In the genomic region with DNA sequence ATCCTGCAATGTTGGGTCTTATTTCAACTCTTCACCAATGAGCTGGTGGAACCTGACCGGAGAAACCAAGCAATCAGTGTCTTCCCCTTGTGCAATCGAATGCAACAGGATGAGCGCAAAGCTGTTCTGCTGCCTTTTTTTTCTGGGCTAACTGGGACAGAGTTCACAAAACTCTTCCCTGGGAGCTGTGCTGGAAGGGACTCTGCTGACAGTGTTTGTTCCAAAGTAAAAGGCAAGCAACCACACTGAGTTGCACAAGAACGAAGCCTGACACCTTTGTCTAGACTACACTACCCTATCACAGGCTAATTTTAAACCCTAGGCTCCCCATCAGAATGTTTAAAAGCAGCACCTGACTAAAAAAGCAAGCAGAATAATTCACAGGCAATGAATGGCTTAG, we compare ENCODE assay signal across 12 mouse cellular contexts. TPM values are rescaled to one million over a fixed set of nuclear protein-coding genes. Genes with fewer than 3 reads are reported as not detected.
DNase-seq lines count a peak whose midpoint lies in the region; ATAC-seq and TF ChIP-seq lines count a peak whose summit lies in the region.
"Had no signal": no experiment of that assay in that cellular context is flagged by ENCODE, and none has a peak within 500 bp of the region (broad histone marks: within the 10 kb centered on the region; RNA-seq: fewer than 3 reads in every experiment).

No protein-coding gene starts in this region.

- H3K4me1 ChIP-seq in heart, embryonic 10.5 days: no peaks in the 10 kb centered on the region
- H3K4me1 ChIP-seq in lung, embryonic 16.5 days (replicated peaks; ENCODE audit: control insufficient read depth, insufficient read depth, low read length): no peaks in the 10 kb centered on the region
- peaks cover 14% of the 10 kb centered on the region for H3K4me1 ChIP-seq in liver, postnatal 0 days (ENCODE audit: insufficient read depth)

- H3K27ac ChIP-seq in heart, embryonic 10.5 days: no peak overlapping the region
- H3K27ac ChIP-seq in lung, embryonic 16.5 days (ENCODE audit: low read length): no peak overlapping the region
- H3K27ac ChIP-seq in liver, postnatal 0 days (ENCODE audit: low read depth): peak overlapping the region; percentile 76

- no peak for TF ChIP-seq CTCF in liver, postnatal 0 days (IDR thresholded peaks at IDR 0.05; ENCODE audit: low read depth)

- H3K4me2 ChIP-seq in lung, embryonic 16.5 days (ENCODE audit: low read depth, low read length): no peak overlapping the region
- no peak overlapping the region for H3K4me2 ChIP-seq in liver, postnatal 0 days (ENCODE audit: low read depth, low read length)

- no peak overlapping the region for H3K9ac ChIP-seq in lung, embryonic 16.5 days (ENCODE audit: low read length)
- no peak overlapping the region for H3K9ac ChIP-seq in liver, postnatal 0 days (replicated peaks)
- H3K9ac ChIP-seq: forebrain, postnatal 0 days; hindbrain, embryonic 12.5 days had no signal

- H3K4me3 ChIP-seq in heart, embryonic 10.5 days: no peak overlapping the region
- no peak overlapping the region for H3K4me3 ChIP-seq in lung, embryonic 16.5 days (ENCODE audit: low read length)
- H3K4me3 ChIP-seq in liver, postnatal 0 days (ENCODE audit: low read depth, low read length): no peak overlapping the region
- H3K4me3 ChIP-seq: hindbrain, embryonic 12.5 days; midbrain, embryonic 10.5 days had no signal

- peak; percentile 47; the same call in 1 of the 2 replicates for TF ChIP-seq EP300 in liver, postnatal 0 days (IDR thresholded peaks at IDR 0.05; ENCODE audit: low read depth)

- WGBS in heart, embryonic 10.5 days: 88% methylated on average over 4 of the region's 4 CpGs
- 81% methylated on average over 4 of the region's 4 CpGs for WGBS in lung, embryonic 16.5 days
- WGBS in liver, postnatal 0 days (ENCODE audit: insufficient replicate concordance): 54% methylated on average over 4 of the region's 4 CpGs

- H3K9me3 ChIP-seq in heart, embryonic 10.5 days: no peaks in the 10 kb centered on the region
- no peaks in the 10 kb centered on the region for H3K9me3 ChIP-seq in lung, embryonic 16.5 days (ENCODE audit: control insufficient read depth, low read length)
- H3K9me3 ChIP-seq in liver, postnatal 0 days (ENCODE audit: low read length): no peaks in the 10 kb centered on the region
- H3K9me3 ChIP-seq: hindbrain, embryonic 12.5 days; midbrain, embryonic 10.5 days had no signal

- H3K27me3 ChIP-seq in heart, embryonic 10.5 days (ENCODE audit: insufficient read depth, poor library complexity, severe bottlenecking): no peaks in the 10 kb centered on the region
- no peaks in the 10 kb centered on the region for H3K27me3 ChIP-seq in lung, embryonic 16.5 days (ENCODE audit: control insufficient read depth, insufficient read depth, low read depth, low read length)
- H3K27me3 ChIP-seq in liver, postnatal 0 days (ENCODE audit: insufficient read depth, low read length): no peaks in the 10 kb centered on the region
- H3K27me3 ChIP-seq: hindbrain, embryonic 12.5 days had no signal

- DNase-seq in heart, adult 11 months: peak; percentile 90
- no peak for DNase-seq in heart, embryonic 10.5 days (ENCODE audit: low spot score)
- no peak for DNase-seq in lung, postnatal 4 days
- peak; percentile 66 for DNase-seq in kidney, postnatal 14 days
- peak; percentile 50 for DNase-seq in liver, postnatal 0 days
- DNase-seq in gastrocnemius, postnatal 10 days: no peak
- DNase-seq: forebrain, postnatal 0 days; spleen, adult 18-20 months had no signal

- H3K36me3 ChIP-seq in heart, embryonic 10.5 days: peaks cover 42% of the 10 kb centered on the region; the same call in 1 of the 2 replicates
- peaks cover 31% of the 10 kb centered on the region for H3K36me3 ChIP-seq in lung, embryonic 16.5 days (ENCODE audit: control insufficient read depth, insufficient read depth, low read length)
- peaks cover 32% of the 10 kb centered on the region for H3K36me3 ChIP-seq in liver, postnatal 0 days (replicated peaks; ENCODE audit: insufficient read depth, low read length)

- peak; percentile 10; the same call in 1 of the 2 replicates for ATAC-seq in lung, embryonic 16.5 days (ENCODE audit: low read depth)
- ATAC-seq in liver, postnatal 0 days: peak; percentile 96
- no peak for ATAC-seq in inflammation-experienced regulatory T-cells, adult 6 months

RNA-seq across cellular contexts. Expression of a gene that starts 42.4 kb away (rescaled TPM):
- 56.5 and 88.5 TPM in 2 replicates for polyA plus RNA-seq in heart, embryonic 10.5 days (2016; fragmentation: Nextera tagmentation; extraction: Ambion mirVana)
- 148 and 159 TPM in 2 replicates for polyA plus RNA-seq in lung, embryonic 16.5 days (2015; fragmentation: Nextera tagmentation; extraction: Ambion mirVana)
- polyA plus RNA-seq in liver, postnatal 0 days (2015; fragmentation: Nextera tagmentation; extraction: Ambion mirVana): 40.7 and 57.3 TPM in 2 replicates
- 10 to 100 TPM; 41.8 to 72.6 (median 54.3) TPM for polyA plus RNA-seq in inflammation-experienced regulatory T-cells, adult 6 months (2017; shearing (Covaris generic))
- total RNA-seq in gastrocnemius, postnatal 10 days (2021): 10 to 100 TPM; 21.6 to 22.2 TPM

Comparison
In these comparisons a context has a peak if more than half of its experiments do, and no peak if none do; other contexts are left out.
1. DNase-seq: peak in heart, adult 11 months (single experiment), kidney, postnatal 14 days (single experiment) and liver, postnatal 0 days (single experiment); none in heart, embryonic 10.5 days (single experiment), lung, postnatal 4 days (0 of 2) and gastrocnemius, postnatal 10 days (single experiment).